Mouse (Mus musculus): Measurements from ENCODE around the gene Ptprj. TPM values are rescaled to one million over a fixed set of nuclear protein-coding genes. Genes with fewer than 3 reads are reported as not detected.

The Ptprj gene
- total and polyA plus RNA-seq, 2 experiments from 2014 or later: 4.7 to 37.8 TPM

DNA sequence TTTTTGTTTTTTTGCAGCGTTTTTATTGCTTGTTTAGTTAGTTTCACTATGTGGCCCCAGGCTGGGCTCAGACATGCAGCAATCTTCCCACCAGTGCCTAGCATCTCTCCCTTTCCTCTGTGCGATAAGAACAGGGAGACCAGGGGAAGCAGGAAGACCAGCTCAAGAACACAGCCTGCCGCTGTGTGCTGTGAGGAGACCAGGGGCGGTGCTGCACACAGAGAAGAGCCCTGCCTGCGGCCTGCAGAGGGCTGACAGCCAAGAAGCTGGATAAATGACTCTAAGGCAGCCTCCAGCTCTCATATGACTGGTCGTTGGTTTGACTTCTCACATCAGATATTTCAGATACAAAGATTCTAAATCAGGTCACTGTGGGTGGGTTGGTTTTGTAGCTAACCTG, 110.3 kb downstream of the Ptprj start:
- Histone ChIP-seq H3K27me3 (ENCODE audit: insufficient read depth, low read length) (no peaks in the 10 kb centered on the region), H3K4me3 (ENCODE audit: low read length) (no peak overlapping the region), H3K36me3 (ENCODE audit: insufficient read depth, low read length) (peaks cover 9% of the 10 kb centered on the region; the same call in 1 of the 2 replicates), H3K9me3 (ENCODE audit: low read length) (no peaks in the 10 kb centered on the region), H3K27ac (no peak overlapping the region), H3K9ac (replicated peaks; ENCODE audit: low read length) (no peak overlapping the region), H3K4me2 (ENCODE audit: low read depth, low read length) (no peak overlapping the region), H3K4me1 (ENCODE audit: insufficient read depth, low read length) (no peaks in the 10 kb centered on the region)
- ATAC-seq (no peak), DNase-seq (ENCODE audit: low spot score) (peak; percentile 60)
- WGBS: 38% methylated on average over 6 of the region's 6 CpGs
- TF ChIP-seq CTCF (IDR thresholded peaks at IDR 0.05; ENCODE audit: low read depth): peak; percentile 10; the same call in 1 of the 2 replicates

DNA sequence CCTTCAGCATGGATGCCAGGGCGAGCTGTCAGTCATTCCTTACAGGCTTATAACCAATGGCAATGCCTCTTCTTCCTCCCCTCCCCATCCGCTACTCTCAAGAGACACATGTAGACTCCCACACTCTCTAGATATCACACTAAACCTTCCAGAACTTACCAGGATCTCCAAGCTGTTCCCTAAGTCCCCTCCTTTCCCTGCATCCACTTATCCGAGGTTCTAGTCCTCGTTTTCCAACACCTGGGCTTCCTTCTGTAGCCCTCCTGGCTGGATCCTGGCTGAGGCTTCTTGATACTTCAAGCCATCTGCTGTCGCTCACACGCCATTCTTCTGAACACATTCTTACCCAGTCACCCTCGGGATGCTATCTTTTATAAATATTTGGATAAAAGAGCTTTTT, 114.0 kb downstream of the Ptprj start:
- H3K36me3 ChIP-seq (ENCODE audit: insufficient read depth, low read length): peaks cover 19% of the 10 kb centered on the region; the same call in 1 of the 2 replicates
- no peak overlapping the region for H3K9ac ChIP-seq (replicated peaks; ENCODE audit: low read length)
- no peaks in the 10 kb centered on the region for H3K27me3 ChIP-seq (ENCODE audit: insufficient read depth, low read length)
- no peak for TF ChIP-seq CTCF (IDR thresholded peaks at IDR 0.05; ENCODE audit: low read depth)
- H3K27ac ChIP-seq: no peak overlapping the region
- H3K4me2 ChIP-seq (ENCODE audit: low read depth, low read length): no peak overlapping the region
- no peaks in the 10 kb centered on the region for H3K4me1 ChIP-seq (ENCODE audit: insufficient read depth, low read length)
- DNase-seq (ENCODE audit: low spot score) (no peak), ATAC-seq (no peak)
- no peaks in the 10 kb centered on the region for H3K9me3 ChIP-seq (ENCODE audit: low read length)
- WGBS: 90% methylated on average over 7 of the region's 7 CpGs
- H3K4me3 ChIP-seq (ENCODE audit: low read length): no peak overlapping the region

DNA sequence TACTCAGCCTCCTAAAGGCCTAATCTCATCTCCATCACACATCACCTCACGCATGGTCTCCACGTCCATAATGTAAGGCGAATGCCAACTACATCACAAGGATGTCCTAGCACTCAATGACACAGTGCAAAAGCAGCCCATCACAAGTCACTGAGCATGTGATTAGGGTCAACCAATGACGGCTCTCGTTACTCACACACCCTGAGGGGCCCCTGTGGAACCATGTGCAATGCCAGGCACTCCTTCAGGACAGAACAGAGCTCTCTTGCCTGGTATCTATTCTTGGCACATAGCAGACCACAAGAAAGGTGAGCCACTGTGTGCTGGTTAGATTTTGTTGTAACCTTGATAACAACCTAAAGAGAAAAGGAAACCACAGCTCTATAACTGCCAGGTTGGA, 116.7 kb downstream of the Ptprj start:
- H3K36me3 ChIP-seq (ENCODE audit: insufficient read depth, low read length): peaks cover 35% of the 10 kb centered on the region
- H3K4me2 ChIP-seq (ENCODE audit: low read depth, low read length): no peak overlapping the region
- no peaks in the 10 kb centered on the region for H3K9me3 ChIP-seq (ENCODE audit: low read length)
- 97% methylated on average over 5 of the region's 5 CpGs for WGBS
- 0 out of 2 replicates have a peak, but pooled peaks have one; percentile 24 for ATAC-seq
- H3K27ac ChIP-seq: no peak overlapping the region
- TF ChIP-seq CTCF (IDR thresholded peaks at IDR 0.05; ENCODE audit: low read depth): no peak
- DNase-seq (ENCODE audit: low spot score): no peak
- no peaks in the 10 kb centered on the region for H3K27me3 ChIP-seq (ENCODE audit: insufficient read depth, low read length)
- H3K4me1 ChIP-seq (ENCODE audit: insufficient read depth, low read length): no peaks in the 10 kb centered on the region
- no peak overlapping the region for H3K4me3 ChIP-seq (ENCODE audit: low read length)
- no peak overlapping the region for H3K9ac ChIP-seq (replicated peaks; ENCODE audit: low read length)

DNA sequence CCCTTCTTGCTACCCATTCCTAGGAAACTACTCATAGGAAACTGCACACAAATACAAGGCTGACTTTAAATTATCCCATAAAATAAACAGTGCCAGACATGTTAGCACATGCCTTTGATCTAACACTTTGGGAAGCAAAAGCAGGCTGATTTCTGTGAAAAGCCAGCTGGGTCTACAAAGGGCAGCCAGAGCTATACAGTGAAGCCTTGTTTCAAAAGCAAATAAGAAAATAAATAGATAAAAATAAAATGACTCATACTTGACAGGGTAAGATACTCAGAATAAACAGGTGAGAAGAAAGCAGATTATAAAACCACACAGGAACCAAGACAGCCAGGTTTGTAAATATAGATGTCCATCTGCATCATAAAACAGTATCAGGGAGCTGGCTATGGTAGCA, 118.2 kb downstream of the Ptprj start:
- TF ChIP-seq CTCF (IDR thresholded peaks at IDR 0.05; ENCODE audit: low read depth): no peak
- peaks cover 40% of the 10 kb centered on the region for H3K36me3 ChIP-seq (ENCODE audit: insufficient read depth, low read length)
- ATAC-seq: no peak
- no peaks in the 10 kb centered on the region for H3K4me1 ChIP-seq (ENCODE audit: insufficient read depth, low read length)
- no peaks in the 10 kb centered on the region for H3K27me3 ChIP-seq (ENCODE audit: insufficient read depth, low read length)
- DNase-seq (ENCODE audit: low spot score): no peak
- no peak overlapping the region for H3K4me3 ChIP-seq (ENCODE audit: low read length)
- no peak overlapping the region for H3K9ac ChIP-seq (replicated peaks; ENCODE audit: low read length)
- H3K9me3 ChIP-seq (ENCODE audit: low read length): no peaks in the 10 kb centered on the region
- no peak overlapping the region for H3K27ac ChIP-seq
- no peak overlapping the region for H3K4me2 ChIP-seq (ENCODE audit: low read depth, low read length)

DNA sequence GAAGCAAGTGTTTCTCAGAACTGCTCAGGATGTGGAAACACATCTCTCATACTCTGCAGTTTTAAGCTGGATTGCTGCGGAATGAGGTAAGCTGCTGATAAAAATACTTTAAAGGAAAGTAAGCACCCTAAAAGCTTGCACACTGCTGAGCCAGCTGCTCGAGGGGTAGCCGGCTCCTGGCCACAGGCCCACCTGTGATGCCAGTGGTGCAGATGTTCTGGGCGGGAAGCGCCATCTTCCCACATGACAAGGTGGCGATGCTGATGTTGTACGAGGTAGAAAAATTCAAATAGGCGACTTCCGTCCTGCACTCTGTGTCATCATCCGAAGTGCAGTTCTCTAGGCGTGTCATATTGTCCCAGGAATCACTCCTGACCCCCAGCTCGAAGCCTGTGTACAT, 122.5 kb downstream of the Ptprj start:
- 93% methylated on average over 12 of the region's 12 CpGs for WGBS
- no peak for TF ChIP-seq CTCF (IDR thresholded peaks at IDR 0.05; ENCODE audit: low read depth)

DNA sequence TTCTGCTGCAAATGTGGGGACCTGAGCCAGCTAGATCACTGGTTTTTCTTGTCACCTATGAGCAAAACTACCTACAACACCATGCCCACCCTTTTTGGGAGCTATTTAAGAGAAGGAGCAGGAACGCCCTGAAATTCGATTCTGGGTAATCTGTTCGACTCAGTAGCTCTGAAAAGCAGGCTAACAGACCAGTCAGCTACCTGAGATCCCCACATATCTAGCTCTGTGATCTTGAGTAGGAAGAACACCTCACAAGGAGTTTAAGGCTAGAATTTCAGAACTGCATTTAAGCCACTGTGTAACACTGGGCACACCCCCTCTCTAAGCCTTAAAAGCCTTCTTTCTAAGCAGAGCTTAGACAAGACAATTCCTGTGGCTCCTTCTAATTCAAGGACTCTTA, 128.1 kb downstream of the Ptprj start:
- Histone ChIP-seq H3K4me3 (ENCODE audit: low read length) (no peak overlapping the region), H3K36me3 (ENCODE audit: insufficient read depth, low read length) (peaks cover 45% of the 10 kb centered on the region), H3K4me1 (ENCODE audit: insufficient read depth, low read length) (no peaks in the 10 kb centered on the region), H3K9me3 (ENCODE audit: low read length) (no peaks in the 10 kb centered on the region), H3K27me3 (ENCODE audit: insufficient read depth, low read length) (no peaks in the 10 kb centered on the region), H3K27ac (no peak overlapping the region), H3K9ac (replicated peaks; ENCODE audit: low read length) (no peak overlapping the region), H3K4me2 (ENCODE audit: low read depth, low read length) (no peak overlapping the region)
- TF ChIP-seq CTCF (IDR thresholded peaks at IDR 0.05; ENCODE audit: low read depth): no peak
- 87% methylated on average over 3 of the region's 3 CpGs for WGBS
- no peak for ATAC-seq
- no peak for DNase-seq (ENCODE audit: low spot score)

More for the DNA sequence above, 122.5 kb downstream of the Ptprj start:
- no peaks in the 10 kb centered on the region for H3K9me3 ChIP-seq (ENCODE audit: low read length)
- ATAC-seq (no peak), DNase-seq (ENCODE audit: low spot score) (no peak)
- H3K27me3 ChIP-seq (ENCODE audit: insufficient read depth, low read length): no peaks in the 10 kb centered on the region
- no peak overlapping the region for H3K4me3 ChIP-seq (ENCODE audit: low read length)
- H3K27ac ChIP-seq: no peak overlapping the region
- no peak overlapping the region for H3K4me2 ChIP-seq (ENCODE audit: low read depth, low read length)
- H3K9ac ChIP-seq (replicated peaks; ENCODE audit: low read length): no peak overlapping the region
- peaks cover 52% of the 10 kb centered on the region for H3K36me3 ChIP-seq (ENCODE audit: insufficient read depth, low read length)
- H3K4me1 ChIP-seq (ENCODE audit: insufficient read depth, low read length): no peaks in the 10 kb centered on the region

DNA sequence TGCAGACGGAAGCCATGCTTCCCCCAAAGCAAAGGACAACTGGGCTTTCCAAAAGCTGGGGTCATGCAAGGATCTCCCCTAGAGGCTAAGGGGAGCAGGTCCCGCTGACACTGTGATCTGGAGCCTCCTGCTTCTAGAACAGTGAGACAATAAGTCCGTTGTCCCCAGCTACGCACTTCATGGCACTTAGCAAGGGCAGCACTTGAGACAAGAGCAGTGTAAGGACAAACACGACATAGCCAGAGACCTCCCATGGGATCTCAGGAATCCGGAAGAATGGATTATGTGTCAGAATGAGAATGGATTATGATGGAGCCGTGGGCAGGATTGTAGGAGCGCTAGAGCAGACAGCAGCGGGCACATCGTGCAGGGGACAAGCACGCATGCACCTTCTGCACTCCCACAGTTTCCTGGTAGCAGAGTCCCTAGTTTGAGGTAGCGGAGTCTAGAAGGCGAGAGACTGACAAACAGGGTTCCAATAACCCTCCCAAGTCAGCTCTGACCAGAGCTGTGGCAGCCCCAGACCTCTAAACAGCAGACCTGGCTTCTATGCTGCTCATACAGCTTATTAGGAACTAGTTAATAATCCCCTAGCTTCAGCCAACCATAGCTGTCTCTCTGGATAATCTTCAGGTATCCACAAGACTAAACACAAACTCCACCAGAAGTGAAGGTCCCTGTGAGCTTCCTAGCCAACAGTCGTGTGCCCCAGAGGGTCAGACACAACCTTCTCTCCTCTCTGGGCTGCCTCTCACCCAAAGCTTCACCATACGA, 131.3 kb downstream of the Ptprj start:
- no peak for TF ChIP-seq CTCF (IDR thresholded peaks at IDR 0.05; ENCODE audit: low read depth)
- H3K4me3 ChIP-seq (ENCODE audit: low read length): no peak overlapping the region
- H3K9ac ChIP-seq (replicated peaks; ENCODE audit: low read length): no peak overlapping the region
- ATAC-seq: peak; percentile 27; the same call in 1 of the 2 replicates
- no peaks in the 10 kb centered on the region for H3K9me3 ChIP-seq (ENCODE audit: low read length)
- no peak overlapping the region for H3K27ac ChIP-seq
- peaks cover 26% of the 10 kb centered on the region for H3K36me3 ChIP-seq (ENCODE audit: insufficient read depth, low read length)
- no peak for DNase-seq (ENCODE audit: low spot score)
- H3K27me3 ChIP-seq (ENCODE audit: insufficient read depth, low read length): no peaks in the 10 kb centered on the region
- no peaks in the 10 kb centered on the region for H3K4me1 ChIP-seq (ENCODE audit: insufficient read depth, low read length)
- WGBS: 83% methylated on average over 15 of the region's 15 CpGs
- H3K4me2 ChIP-seq (ENCODE audit: low read depth, low read length): no peak overlapping the region
